Mouse (Mus musculus): ENCODE measurements at regions not wholly inside any gene's neighbourhood (a gene's known extent, or its start where the extent isn't known, plus 50 kb on each side); places are given as distances from the start of the nearest gene placed in this dataset.

- Histone ChIP-seq H3K9ac (replicated peaks; ENCODE audit: low read length) (no peak overlapping the region), H3K27me3 (ENCODE audit: control insufficient read depth, insufficient read depth, low read length) (no peaks in the 10 kb centered on the region), H3K4me3 (ENCODE audit: low read depth, low read length) (no peak overlapping the region), H3K27ac (replicated peaks; ENCODE audit: low read depth, low read length) (no peak overlapping the region), H3K4me1 (ENCODE audit: control insufficient read depth, insufficient read depth, low read length) (no peaks in the 10 kb centered on the region), H3K36me3 (replicated peaks; ENCODE audit: control insufficient read depth, insufficient read depth, low read depth, low read length) (no peaks in the 10 kb centered on the region), H3K4me2 (ENCODE audit: low read depth, low read length) (no peak overlapping the region), H3K9me3 (replicated peaks; ENCODE audit: control insufficient read depth, low read length) (no peaks in the 10 kb centered on the region)
- 79% methylated on average over 4 of the region's 4 CpGs for WGBS
- no peak for ATAC-seq (replicated peaks; ENCODE audit: insufficient number of reproducible peaks, low FRiP score, low TSS enrichment, low read depth)
- DNase-seq (ENCODE audit: low spot score) = no peak
Observed at GRCm38 (mm10) chr3:137110485-137110884, 230.4 kb upstream of the Emcn start.

- no peak overlapping the region for H3K4me3 ChIP-seq (ENCODE audit: low read depth, low read length)
- H3K27ac ChIP-seq (replicated peaks; ENCODE audit: low read depth, low read length) = no peak overlapping the region
- no peaks in the 10 kb centered on the region for H3K27me3 ChIP-seq (ENCODE audit: control insufficient read depth, insufficient read depth, low read length)
- no peaks in the 10 kb centered on the region for H3K4me1 ChIP-seq (ENCODE audit: control insufficient read depth, insufficient read depth, low read length)
- no peaks in the 10 kb centered on the region for H3K9me3 ChIP-seq (replicated peaks; ENCODE audit: control insufficient read depth, low read length)
- ATAC-seq (replicated peaks; ENCODE audit: insufficient number of reproducible peaks, low FRiP score, low TSS enrichment, low read depth) (no peak), DNase-seq (ENCODE audit: low spot score) (no peak)
- H3K36me3 ChIP-seq (replicated peaks; ENCODE audit: control insufficient read depth, insufficient read depth, low read depth, low read length) = no peaks in the 10 kb centered on the region
- H3K4me2 ChIP-seq (ENCODE audit: low read depth, low read length) = no peak overlapping the region
- 90% methylated on average over 4 of the region's 4 CpGs for WGBS
- H3K9ac ChIP-seq (replicated peaks; ENCODE audit: low read length) = no peak overlapping the region
Observed at GRCm38 (mm10) chr3:137129967-137130366, 210.9 kb upstream of the Emcn start.

- 64% methylated on average over 3 of the region's 3 CpGs for WGBS
- H3K9ac ChIP-seq (replicated peaks; ENCODE audit: low read length) = no peak overlapping the region
- no peak overlapping the region for H3K27ac ChIP-seq (replicated peaks; ENCODE audit: low read depth, low read length)
- no peaks in the 10 kb centered on the region for H3K9me3 ChIP-seq (replicated peaks; ENCODE audit: control insufficient read depth, low read length)
- DNase-seq (ENCODE audit: low spot score) (no peak), ATAC-seq (replicated peaks; ENCODE audit: insufficient number of reproducible peaks, low FRiP score, low TSS enrichment, low read depth) (no peak)
- H3K4me2 ChIP-seq (ENCODE audit: low read depth, low read length) = no peak overlapping the region
- H3K4me3 ChIP-seq (ENCODE audit: low read depth, low read length) = no peak overlapping the region
- no peaks in the 10 kb centered on the region for H3K27me3 ChIP-seq (ENCODE audit: control insufficient read depth, insufficient read depth, low read length)
- no peaks in the 10 kb centered on the region for H3K36me3 ChIP-seq (replicated peaks; ENCODE audit: control insufficient read depth, insufficient read depth, low read depth, low read length)
- H3K4me1 ChIP-seq (ENCODE audit: control insufficient read depth, insufficient read depth, low read length) = no peaks in the 10 kb centered on the region
Observed at GRCm38 (mm10) chr3:137142041-137142440, 198.8 kb upstream of the Emcn start.

- H3K4me2 ChIP-seq (ENCODE audit: low read depth, low read length) = no peak overlapping the region
- H3K36me3 ChIP-seq (replicated peaks; ENCODE audit: control insufficient read depth, insufficient read depth, low read depth, low read length) = no peaks in the 10 kb centered on the region
- no peaks in the 10 kb centered on the region for H3K27me3 ChIP-seq (ENCODE audit: control insufficient read depth, insufficient read depth, low read length)
- no peaks in the 10 kb centered on the region for H3K4me1 ChIP-seq (ENCODE audit: control insufficient read depth, insufficient read depth, low read length)
- DNase-seq (ENCODE audit: low spot score) (no peak), ATAC-seq (replicated peaks; ENCODE audit: insufficient number of reproducible peaks, low FRiP score, low TSS enrichment, low read depth) (no peak)
- no peaks in the 10 kb centered on the region for H3K9me3 ChIP-seq (replicated peaks; ENCODE audit: control insufficient read depth, low read length)
- H3K27ac ChIP-seq (replicated peaks; ENCODE audit: low read depth, low read length) = no peak overlapping the region
- no peak overlapping the region for H3K9ac ChIP-seq (replicated peaks; ENCODE audit: low read length)
- no peak overlapping the region for H3K4me3 ChIP-seq (ENCODE audit: low read depth, low read length)
Observed at GRCm38 (mm10) chr3:137146062-137146461, 194.8 kb upstream of the Emcn start.

GRCm38 (mm10) chr3:137147405-137147804 lies 193.5 kb upstream of the Emcn start:
- no peaks in the 10 kb centered on the region for H3K27me3 ChIP-seq (ENCODE audit: control insufficient read depth, insufficient read depth, low read length)
- H3K4me3 ChIP-seq (ENCODE audit: low read depth, low read length) = no peak overlapping the region
- no peak overlapping the region for H3K4me2 ChIP-seq (ENCODE audit: low read depth, low read length)
- no peak for ATAC-seq (replicated peaks; ENCODE audit: insufficient number of reproducible peaks, low FRiP score, low TSS enrichment, low read depth)
- no peak overlapping the region for H3K9ac ChIP-seq (replicated peaks; ENCODE audit: low read length)
- 82% methylated on average over 5 of the region's 5 CpGs for WGBS
- no peaks in the 10 kb centered on the region for H3K4me1 ChIP-seq (ENCODE audit: control insufficient read depth, insufficient read depth, low read length)
- no peak for DNase-seq (ENCODE audit: low spot score)
- H3K36me3 ChIP-seq (replicated peaks; ENCODE audit: control insufficient read depth, insufficient read depth, low read depth, low read length) = no peaks in the 10 kb centered on the region
- no peak overlapping the region for H3K27ac ChIP-seq (replicated peaks; ENCODE audit: low read depth, low read length)
- no peaks in the 10 kb centered on the region for H3K9me3 ChIP-seq (replicated peaks; ENCODE audit: control insufficient read depth, low read length)

GRCm38 (mm10) chr3:137150414-137151010 lies 190.4 kb upstream of the Emcn start:
- Histone ChIP-seq H3K36me3 (replicated peaks; ENCODE audit: control insufficient read depth, insufficient read depth, low read depth, low read length) (no peaks in the 10 kb centered on the region), H3K9ac (replicated peaks; ENCODE audit: low read length) (no peak overlapping the region), H3K4me3 (ENCODE audit: low read depth, low read length) (no peak overlapping the region), H3K4me2 (ENCODE audit: low read depth, low read length) (no peak overlapping the region), H3K4me1 (ENCODE audit: control insufficient read depth, insufficient read depth, low read length) (no peaks in the 10 kb centered on the region), H3K9me3 (replicated peaks; ENCODE audit: control insufficient read depth, low read length) (no peaks in the 10 kb centered on the region), H3K27ac (replicated peaks; ENCODE audit: low read depth, low read length) (no peak overlapping the region), H3K27me3 (ENCODE audit: control insufficient read depth, insufficient read depth, low read length) (no peaks in the 10 kb centered on the region)
- ATAC-seq (replicated peaks; ENCODE audit: insufficient number of reproducible peaks, low FRiP score, low TSS enrichment, low read depth) (no peak), DNase-seq (ENCODE audit: low spot score) (peak; percentile 11)
- WGBS = 81% methylated on average over 14 of the region's 14 CpGs

- whole genome bisulfite sequencing = 84% methylated on average over 1 of the region's 1 CpGs
- no peaks in the 10 kb centered on the region for H3K27me3 ChIP-seq (ENCODE audit: control insufficient read depth, insufficient read depth, low read length)
- H3K9ac ChIP-seq (replicated peaks; ENCODE audit: low read length) = no peak overlapping the region
- ATAC-seq (replicated peaks; ENCODE audit: insufficient number of reproducible peaks, low FRiP score, low TSS enrichment, low read depth) (no peak), DNase-seq (ENCODE audit: low spot score) (no peak)
- no peaks in the 10 kb centered on the region for H3K9me3 ChIP-seq (replicated peaks; ENCODE audit: control insufficient read depth, low read length)
- H3K4me2 ChIP-seq (ENCODE audit: low read depth, low read length) = no peak overlapping the region
- no peak overlapping the region for H3K27ac ChIP-seq (replicated peaks; ENCODE audit: low read depth, low read length)
- H3K36me3 ChIP-seq (replicated peaks; ENCODE audit: control insufficient read depth, insufficient read depth, low read depth, low read length) = no peaks in the 10 kb centered on the region
- no peak overlapping the region for H3K4me3 ChIP-seq (ENCODE audit: low read depth, low read length)
- H3K4me1 ChIP-seq (ENCODE audit: control insufficient read depth, insufficient read depth, low read length) = no peaks in the 10 kb centered on the region
Observed at GRCm38 (mm10) chr3:137151431-137151830, 189.4 kb upstream of the Emcn start.

GRCm38 (mm10) chr3:137153234-137153633 lies 187.6 kb upstream of the Emcn start:
- WGBS = 78% methylated on average over 6 of the region's 6 CpGs
- no peaks in the 10 kb centered on the region for H3K27me3 ChIP-seq (ENCODE audit: control insufficient read depth, insufficient read depth, low read length)
- ATAC-seq (replicated peaks; ENCODE audit: insufficient number of reproducible peaks, low FRiP score, low TSS enrichment, low read depth) = no peak

More at GRCm38 (mm10) chr3:137153234-137153633, 187.6 kb upstream of the Emcn start:
- no peak for DNase-seq (ENCODE audit: low spot score)
- Histone ChIP-seq H3K27ac (replicated peaks; ENCODE audit: low read depth, low read length) (no peak overlapping the region), H3K4me1 (ENCODE audit: control insufficient read depth, insufficient read depth, low read length) (no peaks in the 10 kb centered on the region), H3K9ac (replicated peaks; ENCODE audit: low read length) (no peak overlapping the region), H3K36me3 (replicated peaks; ENCODE audit: control insufficient read depth, insufficient read depth, low read depth, low read length) (no peaks in the 10 kb centered on the region), H3K9me3 (replicated peaks; ENCODE audit: control insufficient read depth, low read length) (no peaks in the 10 kb centered on the region), H3K4me3 (ENCODE audit: low read depth, low read length) (no peak overlapping the region), H3K4me2 (ENCODE audit: low read depth, low read length) (no peak overlapping the region)

Data from embryonic facial prominence, embryonic 11.5 days (tissue).